Comparison of ENCODE assay signal across 8 mouse cellular contexts in genomic region chr14:30591417-30591816, GRCm38 (mm10). TPM values are rescaled to one million over a fixed set of nuclear protein-coding genes. Genes with fewer than 3 reads are reported as not detected.
DNase-seq lines count a peak whose midpoint lies in the region; ATAC-seq lines count a peak whose summit lies in the region.

No protein-coding gene starts in this region.

- 11% methylated on average over 6 of the region's 6 CpGs for WGBS in liver, embryonic 11.5 days

- no peak overlapping the region for H3K4me3 ChIP-seq in liver, embryonic 11.5 days (ENCODE audit: low read depth, low read length)

- no peak overlapping the region for H3K27ac ChIP-seq in liver, embryonic 11.5 days (ENCODE audit: low read depth, low read length)

- peaks cover 8% of the 10 kb centered on the region; the same call in 1 of the 2 replicates for H3K4me1 ChIP-seq in liver, embryonic 11.5 days (replicated peaks; ENCODE audit: control insufficient read depth, insufficient read depth, low read length)

- 0 out of 2 replicates have a peak, but pooled peaks have one; percentile 50 for ATAC-seq in liver, embryonic 11.5 days (replicated peaks; ENCODE audit: low FRiP score)

- H3K4me2 ChIP-seq in liver, embryonic 11.5 days: peak overlapping the region; percentile 39; the same call in 1 of the 2 replicates

- no peaks in the 10 kb centered on the region for H3K9me3 ChIP-seq in liver, embryonic 11.5 days (ENCODE audit: control insufficient read depth, low read length)

- DNase-seq in 3T3-L1 (ENCODE audit: low read depth, low spot score): peak; percentile 72
- peak; percentile 39 for DNase-seq in MEL-GATA-1-ER (ENCODE audit: extremely low read depth, low read depth)
- DNase-seq in cerebellum, postnatal 10 days: peak; percentile 95 to 97
- DNase-seq in gastrocnemius, postnatal 36 days: peak; percentile 74 to 78
- DNase-seq in kidney, adult 8-10 months: peak; percentile 58 to 81
- DNase-seq in liver, embryonic 11.5 days (ENCODE audit: low spot score): peak; percentile 65
- DNase-seq in ovary, postnatal 14 days (ENCODE audit: low spot score): peak; percentile 79
- DNase-seq in thymus, postnatal 25 days: peak; percentile 80

- no peak overlapping the region for H3K9ac ChIP-seq in liver, embryonic 11.5 days (ENCODE audit: low read depth, low read length)

- H3K36me3 ChIP-seq in liver, embryonic 11.5 days (ENCODE audit: control insufficient read depth, insufficient read depth, low read length): 0 out of 2 replicates have a peak, but pooled peaks cover 2% of the 10 kb centered on the region

- H3K27me3 ChIP-seq in liver, embryonic 11.5 days (replicated peaks; ENCODE audit: control insufficient read depth, insufficient read depth, low read length): no peaks in the 10 kb centered on the region

- intact Hi-C loops in gastrocnemius, postnatal 36 days (cut with DNase I): loop anchor here (1.0 to 5.0 kb wide), 3 partner anchors 21 to 291 kb away; no protein-coding TSS in a partner anchor

RNA-seq across cellular contexts. Expression of gene Prkcd, which starts 34.6 kb away (rescaled TPM):
- total RNA-seq in gastrocnemius, postnatal 36 days (2021): 10 to 100 TPM in 1 of 2 experiments, 1 to 10 TPM in 1; 6.6 to 11.7 TPM
- 34.7 and 38.4 TPM in 2 replicates for polyA plus RNA-seq in liver, embryonic 11.5 days (2014; fragmentation: Nextera tagmentation; extraction: Ambion mirVana)

RNA-seq across cellular contexts. Expression of gene Tkt, which starts 43.3 kb away (rescaled TPM):
- total RNA-seq in gastrocnemius, postnatal 36 days (2021): 10 to 100 TPM in 1 of 2 experiments, 1 to 10 TPM in 1; 9.6 to 13.1 TPM
- 184 and 210 TPM in 2 replicates for polyA plus RNA-seq in liver, embryonic 11.5 days (2014; fragmentation: Nextera tagmentation; extraction: Ambion mirVana)

Comparison
In these comparisons a context has a peak if more than half of its experiments do, and no peak if none do; other contexts are left out.
1. DNase-seq: peak in every context shown above with its lines; median percentile 96 in cerebellum, postnatal 10 days; 80 in thymus, postnatal 25 days; 79 in ovary, postnatal 14 days; 76 in gastrocnemius, postnatal 36 days; 72 in 3T3-L1; 70 in kidney, adult 8-10 months; 65 in liver, embryonic 11.5 days; 39 in MEL-GATA-1-ER.